Mouse (Mus musculus) embryonic fibroblast, embryonic 13.5 days (primary cell): ENCODE results near the gene Rtkn2.

Source experiments
- CTCF ChIP-seq: IDR thresholded peaks from 2 replicates; pipeline ENCODE4 v1.5.1; 2011; ENCODE audit warnings: mild to moderate bottlenecking, control low read depth, low read length, moderate library complexity, borderline replicate concordance; ENCODE audit not compliant: insufficient read depth
- POLR2A ChIP-seq: IDR thresholded peaks from 2 replicates; pipeline ENCODE4 v1.6.1; 2011; ENCODE audit warnings: low read depth, mild to moderate bottlenecking, control low read depth, low read length, moderate library complexity

DNA sequence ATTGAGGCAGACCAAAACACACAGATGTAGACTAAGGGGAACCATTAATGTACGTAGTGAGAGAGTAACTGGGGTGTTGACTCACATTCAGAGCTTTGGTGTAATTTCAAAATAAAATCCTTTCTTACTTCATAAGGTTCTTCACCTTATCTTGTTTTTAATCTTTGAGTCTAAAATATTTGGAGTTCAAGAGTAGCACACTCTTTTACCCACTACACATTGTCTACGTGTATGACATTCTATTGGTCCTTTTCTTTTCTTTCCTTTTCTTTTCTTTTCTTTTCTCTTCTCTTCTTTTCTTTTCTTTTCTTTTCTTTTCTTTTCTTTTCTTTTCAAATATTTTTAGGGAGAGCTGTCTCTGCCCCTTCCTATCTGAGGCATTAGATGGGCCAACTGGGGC is 23.4 kb upstream of the Rtkn2 start:
- TF ChIP-seq CTCF (no peak), POLR2A (no peak)
